Mouse (Mus musculus) liver, postnatal 0 days (tissue): ENCODE data around the gene Zpbp2.

ENCODE experiments used
- CTCF ChIP-seq: sonication (generic); IDR thresholded peaks from 2 replicates; pipeline ENCODE4 v1.5.1; 2016; ENCODE audit warnings: antibody characterized with exemption, low read depth
- EP300 ChIP-seq: IDR thresholded peaks from 2 replicates; pipeline ENCODE4 v1.6.1; 2016; ENCODE audit warnings: antibody characterized with exemption, low read depth, mild to moderate bottlenecking

GRCm38 (mm10) chr11:98550311-98550974 is 454 bp upstream of the Zpbp2 start:
- no peak for TF ChIP-seq CTCF
- TF ChIP-seq EP300: no peak
